Mouse (Mus musculus) A20 (cell line): ENCODE measurements around the gene Cep112.

Experiments used
- DNase-seq: peaks from one replicate; pipeline ENCODE4 v3.0.0-alpha.2; 2011; ENCODE audit warnings: low read depth, low spot score

Cep112 gene

GRCm38 (mm10) chr11:108424889-108425591 is at the start of gene Cep112:
Cep112 (plus strand) TSS chr11:108425192.
- DNase-seq, result no peak

- no peak for DNase-seq
Measured at GRCm38 (mm10) chr11:108376815-108377214, 48.2 kb upstream of the Cep112 start.

GRCm38 (mm10) chr11:108377680-108378362 is 47.2 kb upstream of the Cep112 start:
- DNase-seq, result peak; percentile 75

- DNase-seq, result no peak
Measured at GRCm38 (mm10) chr11:108378363-108378751, 46.6 kb upstream of the Cep112 start.

GRCm38 (mm10) chr11:108382664-108383063 is 42.3 kb upstream of the Cep112 start:
- no peak for DNase-seq

GRCm38 (mm10) chr11:108384920-108385665 is 39.9 kb upstream of the Cep112 start:
- DNase-seq, result no peak

GRCm38 (mm10) chr11:108385666-108386024 is 39.3 kb upstream of the Cep112 start:
- no peak for DNase-seq

GRCm38 (mm10) chr11:108395061-108395460 is 29.9 kb upstream of the Cep112 start:
- DNase-seq, result no peak

- no peak for DNase-seq
Measured at GRCm38 (mm10) chr11:108396076-108396829, 28.7 kb upstream of the Cep112 start.

- DNase-seq, result no peak
Measured at GRCm38 (mm10) chr11:108409876-108410644, 14.9 kb upstream of the Cep112 start.

- no peak for DNase-seq
Measured at GRCm38 (mm10) chr11:108416360-108416759, 8.6 kb upstream of the Cep112 start.

- peak; percentile 41 for DNase-seq
Measured at GRCm38 (mm10) chr11:108418540-108418939, 6.5 kb upstream of the Cep112 start.

- no peak for DNase-seq
Measured at GRCm38 (mm10) chr11:108419242-108419641, 5.8 kb upstream of the Cep112 start.

- DNase-seq, result no peak
Measured at GRCm38 (mm10) chr11:108420751-108421150, 4.2 kb upstream of the Cep112 start.

- no peak for DNase-seq
Measured at GRCm38 (mm10) chr11:108423221-108423620, 1.8 kb upstream of the Cep112 start.

- DNase-seq, result no peak
Measured at GRCm38 (mm10) chr11:108424111-108424510, 881 bp upstream of the Cep112 start.

- DNase-seq, result no peak
Measured at GRCm38 (mm10) chr11:108425592-108425921, 565 bp downstream of the Cep112 start.

GRCm38 (mm10) chr11:108426086-108426485 is 1.1 kb downstream of the Cep112 start:
- no peak for DNase-seq

GRCm38 (mm10) chr11:108427191-108427590 is 2.2 kb downstream of the Cep112 start:
- DNase-seq, result no peak

GRCm38 (mm10) chr11:108429076-108429475 is 4.1 kb downstream of the Cep112 start:
- DNase-seq, result no peak

GRCm38 (mm10) chr11:108443893-108444563 is 19.0 kb downstream of the Cep112 start:
- no peak for DNase-seq
